Mouse (Mus musculus) myocyte (in vitro differentiated cells): ENCODE data around the gene Necab2. TPM values are rescaled to one million over a fixed set of nuclear protein-coding genes. Genes with fewer than 3 reads are reported as not detected.

Experiments
- H3K27me3 ChIP-seq: one replicate; pipeline ENCODE4 v1.6.1; 2011; ENCODE audit not compliant: control insufficient read depth, insufficient read depth, insufficient read length
- H3K36me3 ChIP-seq: one replicate; pipeline ENCODE4 v1.6.1; 2011; ENCODE audit not compliant: control insufficient read depth, insufficient read depth
- H3K4me2 ChIP-seq: one replicate; pipeline ENCODE4 v1.6.1; 2011; ENCODE audit warnings: low read depth, control low read depth
- H3K4me3 ChIP-seq: one replicate; pipeline ENCODE4 v1.5.1; 2011; ENCODE audit warnings: mild to moderate bottlenecking, control low read depth, moderate library complexity
- H3K79me2 ChIP-seq: one replicate; pipeline ENCODE4 v1.6.1; 2011; ENCODE audit not compliant: control insufficient read depth, insufficient read depth
- H3ac ChIP-seq: one replicate; pipeline ENCODE4 v1.6.1; 2011; ENCODE audit not compliant: control insufficient read depth, insufficient read length
- CEBPB ChIP-seq: IDR thresholded peaks from 2 replicates; pipeline ENCODE4 v1.6.1; 2011; ENCODE audit warnings: mild to moderate bottlenecking, moderate library complexity; ENCODE audit not compliant: poor library complexity, insufficient read depth, severe bottlenecking
- E2F4 ChIP-seq: IDR thresholded peaks from one replicate; pipeline ENCODE4 v1.6.1; 2011; ENCODE audit warnings: mild to moderate bottlenecking, control low read depth, moderate library complexity; ENCODE audit not compliant: insufficient read depth
- MAX ChIP-seq: IDR thresholded peaks from one replicate; pipeline ENCODE4 v1.6.1; 2011; ENCODE audit warnings: low read depth, mild to moderate bottlenecking, control low read depth
- MYOD1 ChIP-seq, 3 experiments: IDR thresholded peaks; one replicate each; pipeline ENCODE4 v1.6.1; 2011; ENCODE audit warnings: control low read depth in 2 of 3, low read depth in 2 of 3, mild to moderate bottlenecking in 2 of 3, moderate library complexity in 1 of 3; ENCODE audit not compliant: insufficient read length in 2 of 3, control insufficient read depth in 1 of 3
- MYOG ChIP-seq, 3 experiments: IDR thresholded peaks; one replicate each; pipeline ENCODE4 v1.6.1; 2011; ENCODE audit warnings: control low read depth in 2 of 3, low read depth in 2 of 3, mild to moderate bottlenecking in 2 of 3; ENCODE audit not compliant: insufficient read length in 2 of 3, control insufficient read depth in 1 of 3, insufficient read depth in 1 of 3
- POLR2A ChIP-seq: IDR thresholded peaks from one replicate; pipeline ENCODE4 v1.6.1; 2011; ENCODE audit warnings: low read depth, mild to moderate bottlenecking, control low read depth, moderate library complexity; ENCODE audit not compliant: insufficient read length
- POLR2AphosphoS2 ChIP-seq: IDR thresholded peaks from one replicate; pipeline ENCODE4 v1.6.1; 2011; ENCODE audit warnings: low read depth, control low read depth; ENCODE audit not compliant: insufficient read length
- REST ChIP-seq: IDR thresholded peaks from one replicate; pipeline ENCODE4 v1.6.1; 2011; ENCODE audit warnings: mild to moderate bottlenecking, control low read depth, moderate library complexity; ENCODE audit not compliant: insufficient read depth, insufficient read length
- SRF ChIP-seq: IDR thresholded peaks from one replicate; pipeline ENCODE4 v1.6.1; 2011; ENCODE audit warnings: low read depth; ENCODE audit not compliant: control insufficient read depth, insufficient read length
- TCF12 ChIP-seq: IDR thresholded peaks from one replicate; pipeline ENCODE4 v1.6.1; 2011; ENCODE audit warnings: mild to moderate bottlenecking, control low read depth; ENCODE audit not compliant: poor library complexity, insufficient read depth, severe bottlenecking
- TCF3 ChIP-seq: IDR thresholded peaks from one replicate; pipeline ENCODE4 v1.6.1; 2011; ENCODE audit warnings: low read depth, control low read depth; ENCODE audit not compliant: insufficient read length
- USF1 ChIP-seq: IDR thresholded peaks from one replicate; pipeline ENCODE4 v1.6.1; 2011; ENCODE audit warnings: low read depth, mild to moderate bottlenecking, control low read depth, moderate library complexity
- polyA plus RNA-seq: library from polyadenylated mRNA; unstranded; fragments of >200 nt; fragmentation: generic; extraction: Trizol; gene quantifications from one replicate; pipeline ENCODE4 v1.2.1, GENCODE M21; 2012; ENCODE audit warnings: missing spikeins

The Necab2 gene
- polyA plus RNA-seq, 1 experiment: not detected

DNA sequence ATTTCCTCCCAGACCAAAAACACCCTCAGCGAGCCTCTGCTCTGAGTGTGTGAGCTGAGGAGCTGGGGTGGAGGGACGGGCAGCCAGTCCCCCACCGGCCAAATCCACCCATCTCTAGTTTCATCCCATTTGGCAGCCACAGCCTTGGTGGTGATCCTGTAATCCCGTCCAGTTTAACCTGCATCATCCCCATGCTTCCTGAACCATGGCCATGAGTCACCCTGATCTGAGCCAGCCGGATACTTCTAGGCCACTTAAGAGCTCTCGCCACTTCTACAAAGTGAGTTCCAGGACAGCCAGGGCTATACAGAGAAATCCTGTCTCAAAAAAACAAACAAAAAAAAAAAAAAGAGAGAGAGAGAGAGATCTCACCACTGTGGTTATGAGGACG lies 18.2 kb upstream of the Necab2 start:
- Histone ChIP-seq H3K27me3 (no peaks in the 10 kb centered on the region), H3ac (no peak overlapping the region), H3K79me2 (no peaks in the 10 kb centered on the region), H3K4me2 (peak overlapping the region; percentile 48), H3K4me3 (no peak overlapping the region), H3K36me3 (no peaks in the 10 kb centered on the region)
- TF ChIP-seq MYOD1 (IDR thresholded peaks at IDR 0.05; ENCODE audit: control insufficient read depth in 1 of 3, insufficient read length in 2 of 3, low read depth in 2 of 3) (peak in 2 of 3 experiments; percentile 1 to 47), SRF (no peak), MYOG (IDR thresholded peaks at IDR 0.05; ENCODE audit: control insufficient read depth in 1 of 3, insufficient read depth in 1 of 3, insufficient read length in 2 of 3, low read depth in 2 of 3) (peak in 1 of 3 experiments; percentile 28)

GRCm38 (mm10) chr8:119428766-119429327 lies 17.7 kb upstream of the Necab2 start:
- TF ChIP-seq MAX (no peak), TCF3 (no peak), POLR2A (no peak), MYOG (IDR thresholded peaks at IDR 0.05; ENCODE audit: control insufficient read depth in 1 of 3, insufficient read depth in 1 of 3, insufficient read length in 2 of 3, low read depth in 2 of 3) (peak in 1 of 3 experiments; percentile 79), POLR2AphosphoS2 (no peak), CEBPB (no peak), E2F4 (no peak), MYOD1 (IDR thresholded peaks at IDR 0.05; ENCODE audit: control insufficient read depth in 1 of 3, insufficient read length in 2 of 3, low read depth in 2 of 3) (peak in 1 of 3 experiments; percentile 66), SRF (no peak)

DNA sequence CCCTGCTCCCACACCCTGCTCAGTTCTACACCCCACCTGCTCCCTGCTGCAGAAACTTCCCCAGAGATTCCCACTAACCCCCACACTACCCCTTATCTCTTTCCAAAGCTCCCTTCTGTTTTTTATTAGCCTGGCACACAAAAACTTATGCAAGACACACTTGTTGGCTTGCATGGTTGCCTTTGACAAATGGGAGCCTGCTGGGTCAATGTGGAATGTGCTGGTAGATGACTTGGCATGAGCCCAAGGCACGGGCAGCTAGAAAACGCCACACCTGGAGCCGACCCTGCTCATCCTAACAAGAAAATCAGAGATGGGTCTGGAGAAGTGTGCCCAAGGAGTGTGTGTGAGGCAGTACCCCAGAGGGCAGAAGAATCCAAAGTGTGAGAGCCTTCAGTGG lies 17.0 kb upstream of the Necab2 start:
- no peaks in the 10 kb centered on the region for H3K79me2 ChIP-seq
- peak in 2 of 3 experiments; percentile 1 to 41 for TF ChIP-seq MYOD1 (IDR thresholded peaks at IDR 0.05; ENCODE audit: control insufficient read depth in 1 of 3, insufficient read length in 2 of 3, low read depth in 2 of 3)
- TF ChIP-seq MAX: no peak
- TF ChIP-seq SRF: no peak
- TF ChIP-seq E2F4: no peak
- no peak for TF ChIP-seq TCF12
- no peak for TF ChIP-seq USF1
- TF ChIP-seq MYOG (IDR thresholded peaks at IDR 0.05; ENCODE audit: control insufficient read depth in 1 of 3, insufficient read depth in 1 of 3, insufficient read length in 2 of 3, low read depth in 2 of 3): peak in 1 of 3 experiments; percentile 32
- no peak for TF ChIP-seq POLR2AphosphoS2
- no peak for TF ChIP-seq CEBPB
- TF ChIP-seq TCF3: no peak
- H3ac ChIP-seq: no peak overlapping the region

More at GRCm38 (mm10) chr8:119428766-119429327, 17.7 kb upstream of the Necab2 start:
- H3K4me3 ChIP-seq: no peak overlapping the region
- H3K79me2 ChIP-seq: no peaks in the 10 kb centered on the region
- no peaks in the 10 kb centered on the region for H3K36me3 ChIP-seq
- H3K4me2 ChIP-seq: peak overlapping the region; percentile 48
- no peaks in the 10 kb centered on the region for H3K27me3 ChIP-seq
- no peak overlapping the region for H3ac ChIP-seq

DNA sequence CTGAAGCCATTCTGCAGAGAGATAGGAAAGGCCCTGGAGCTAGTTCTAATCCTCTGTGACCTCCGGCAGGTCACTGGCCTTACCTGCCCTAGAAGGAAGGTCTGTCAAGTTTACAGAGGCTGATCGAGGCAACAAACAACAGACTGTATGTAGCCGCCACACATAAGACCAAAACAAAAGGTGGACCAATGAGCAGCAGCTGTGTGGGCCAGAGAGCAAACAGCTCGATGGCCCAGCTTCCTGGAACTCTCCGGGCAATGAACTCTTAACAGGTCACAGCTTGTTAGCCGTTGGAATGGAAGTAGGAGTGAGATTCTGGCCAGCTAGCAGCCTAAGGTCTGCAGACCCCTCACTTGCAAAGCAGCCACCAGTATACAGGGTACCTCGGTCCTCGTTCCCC lies 16.3 kb upstream of the Necab2 start:
- TF ChIP-seq TCF3 (no peak), MAX (no peak), POLR2AphosphoS2 (no peak), CEBPB (no peak), TCF12 (no peak), MYOD1 (IDR thresholded peaks at IDR 0.05; ENCODE audit: control insufficient read depth in 1 of 3, insufficient read length in 2 of 3, low read depth in 2 of 3) (no peak), REST (no peak), SRF (no peak), E2F4 (no peak), USF1 (no peak), MYOG (IDR thresholded peaks at IDR 0.05; ENCODE audit: control insufficient read depth in 1 of 3, insufficient read depth in 1 of 3, insufficient read length in 2 of 3, low read depth in 2 of 3) (no peak), POLR2A (no peak)
- Histone ChIP-seq H3K4me3 (no peak overlapping the region), H3K4me2 (peak overlapping the region; percentile 48), H3K36me3 (no peaks in the 10 kb centered on the region), H3ac (no peak overlapping the region), H3K79me2 (no peaks in the 10 kb centered on the region), H3K27me3 (no peaks in the 10 kb centered on the region)

More for the DNA sequence above, 17.0 kb upstream of the Necab2 start:
- no peak overlapping the region for H3K4me3 ChIP-seq
- H3K27me3 ChIP-seq: no peaks in the 10 kb centered on the region
- H3K36me3 ChIP-seq: no peaks in the 10 kb centered on the region
- H3K4me2 ChIP-seq: peak overlapping the region; percentile 48

DNA sequence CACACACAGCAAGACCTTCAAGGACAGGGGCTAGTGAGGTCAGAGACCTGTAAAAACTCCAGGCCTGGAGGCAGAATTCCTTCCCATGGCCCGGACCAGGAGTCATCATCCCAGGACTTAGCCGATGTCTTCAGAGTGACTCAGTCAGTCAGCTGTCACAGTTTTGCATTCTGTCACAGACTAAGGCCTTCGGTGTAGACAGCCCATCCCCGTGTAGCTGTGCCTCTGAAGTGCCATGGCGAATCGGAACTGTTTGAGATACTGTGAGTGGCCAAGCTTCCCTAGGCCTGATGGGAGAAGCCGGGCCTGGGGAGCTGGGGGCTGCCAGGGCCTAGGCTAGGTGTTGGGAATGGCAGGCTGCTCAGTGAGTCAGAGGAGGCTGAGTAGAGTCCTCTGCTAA lies 15.8 kb upstream of the Necab2 start:
- Histone ChIP-seq H3K27me3 (no peaks in the 10 kb centered on the region), H3K4me2 (peak overlapping the region; percentile 48), H3K79me2 (no peaks in the 10 kb centered on the region), H3K36me3 (no peaks in the 10 kb centered on the region), H3ac (no peak overlapping the region), H3K4me3 (no peak overlapping the region)
- TF ChIP-seq MYOG (IDR thresholded peaks at IDR 0.05; ENCODE audit: control insufficient read depth in 1 of 3, insufficient read depth in 1 of 3, insufficient read length in 2 of 3, low read depth in 2 of 3) (peak in 1 of 3 experiments; percentile 72), MYOD1 (IDR thresholded peaks at IDR 0.05; ENCODE audit: control insufficient read depth in 1 of 3, insufficient read length in 2 of 3, low read depth in 2 of 3) (peak in 2 of 3 experiments; percentile 63 to 90), POLR2AphosphoS2 (no peak), TCF12 (no peak)
